Mouse (Mus musculus): ENCODE data around the gene Catsper4.
A peak's percentile ranks its signal among the peaks of the same experiment; 100 is the strongest.

The Catsper4 gene

DNA sequence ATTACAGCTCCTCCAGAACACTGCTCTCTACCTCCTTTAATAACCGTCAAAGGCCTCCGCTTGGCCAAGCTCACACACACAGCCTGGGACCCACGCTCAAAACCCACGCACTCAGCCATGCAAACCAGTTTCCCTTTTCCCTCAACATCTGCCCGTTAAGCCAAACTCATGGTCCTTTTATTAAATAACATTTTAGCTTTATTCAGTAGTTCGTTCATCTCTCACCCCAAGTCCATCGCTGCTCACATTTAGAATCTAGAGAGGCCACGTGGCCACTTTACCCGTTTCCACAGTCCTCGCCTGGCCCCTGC lies 23.7 kb upstream of the Catsper4 start:
- no peak for DNase-seq (ENCODE audit: low read depth)

DNA sequence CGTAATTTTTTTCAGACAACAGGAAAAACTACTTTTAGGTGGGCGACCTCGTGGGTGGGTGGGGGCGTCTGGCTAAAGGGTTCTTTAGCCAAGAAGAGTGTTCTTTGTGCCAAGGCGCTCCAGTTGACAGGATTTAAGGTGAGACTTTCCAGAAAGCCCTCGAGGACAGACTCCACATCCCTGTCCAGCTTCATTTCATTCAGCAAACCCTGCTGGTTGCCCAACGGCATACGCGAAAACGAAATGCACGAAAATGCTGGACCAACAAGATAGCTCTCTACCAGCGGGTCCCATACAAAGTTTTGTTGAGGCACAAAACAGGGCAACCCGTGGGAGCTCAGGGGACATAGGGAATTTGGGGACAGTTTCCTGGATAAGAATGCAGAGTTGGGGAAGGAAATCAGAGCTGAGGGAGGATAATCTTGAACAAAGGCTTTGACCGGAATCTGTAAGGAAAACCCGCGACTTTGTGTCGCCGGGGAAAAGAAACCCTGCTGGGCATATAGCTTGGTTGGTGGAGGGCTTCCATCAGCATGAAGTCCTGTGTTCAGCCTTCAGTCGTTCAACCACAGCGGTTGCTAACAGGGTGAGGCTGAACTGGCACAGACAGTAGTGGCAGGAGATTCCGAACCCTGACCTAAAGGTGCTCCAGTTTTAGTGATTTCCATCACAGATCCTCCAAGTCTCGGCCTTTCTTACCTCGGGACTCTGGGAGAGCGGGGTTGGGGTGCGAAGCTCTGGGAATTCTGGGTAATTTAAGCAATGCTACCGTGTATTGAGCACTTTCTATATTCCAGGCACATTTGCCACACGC lies 23.1 kb upstream of the Catsper4 start:
- DNase-seq (ENCODE audit: low read depth) = no peak

DNA sequence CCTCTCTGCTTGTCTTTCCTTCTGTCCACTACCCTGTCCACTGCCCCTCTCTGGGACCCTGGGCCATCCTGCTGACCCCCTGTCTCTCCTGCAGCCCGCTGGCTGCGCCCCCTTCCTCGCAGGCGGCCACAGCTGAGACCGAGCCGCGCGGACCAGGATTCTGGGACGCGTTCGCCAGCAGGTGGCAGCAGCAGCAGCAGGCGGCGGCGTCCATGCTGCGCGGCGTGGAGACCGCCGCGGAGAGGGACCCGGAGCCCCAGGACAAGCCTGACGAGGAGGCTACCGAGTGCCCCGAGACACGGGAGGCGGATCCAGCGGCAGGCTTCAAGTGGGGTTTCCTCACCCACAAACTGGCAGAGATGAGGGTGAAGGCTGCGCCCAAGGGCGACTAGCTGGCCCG lies 22.5 kb upstream of the Catsper4 start:
- DNase-seq (ENCODE audit: low read depth) = peak; percentile 62

DNA sequence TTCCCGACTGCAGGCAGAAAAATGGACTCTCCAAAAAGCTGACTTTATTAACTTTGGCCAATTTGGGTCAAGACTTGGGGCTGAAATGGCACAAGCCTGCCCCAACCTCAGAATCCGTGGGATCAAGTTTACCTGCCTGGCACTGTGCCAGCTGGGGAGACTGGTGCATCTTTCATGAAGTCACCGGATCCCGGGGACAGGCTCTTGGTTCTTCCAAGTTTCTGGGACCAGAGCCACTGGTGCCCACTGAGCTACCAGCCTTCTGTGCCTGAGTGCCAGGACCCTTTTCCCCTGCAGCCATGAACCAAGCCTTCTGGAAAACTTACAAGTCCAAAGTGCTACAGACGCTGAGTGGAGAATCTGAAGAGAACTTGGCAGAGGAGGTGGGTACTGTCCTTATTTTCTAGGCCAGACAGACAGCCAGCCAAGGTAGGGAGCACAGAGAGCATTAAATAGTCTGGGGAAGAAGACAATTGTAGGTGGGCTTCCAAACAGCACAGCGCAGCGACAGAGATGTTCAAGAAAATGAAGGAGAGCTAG lies 19.6 kb upstream of the Catsper4 start, which contains the start of gene Gm30191:
Gene Gm30191 (plus strand): TSS at position 217 of the 540 bp plus-strand sequence.
- no peak for DNase-seq (ENCODE audit: low read depth)

DNA sequence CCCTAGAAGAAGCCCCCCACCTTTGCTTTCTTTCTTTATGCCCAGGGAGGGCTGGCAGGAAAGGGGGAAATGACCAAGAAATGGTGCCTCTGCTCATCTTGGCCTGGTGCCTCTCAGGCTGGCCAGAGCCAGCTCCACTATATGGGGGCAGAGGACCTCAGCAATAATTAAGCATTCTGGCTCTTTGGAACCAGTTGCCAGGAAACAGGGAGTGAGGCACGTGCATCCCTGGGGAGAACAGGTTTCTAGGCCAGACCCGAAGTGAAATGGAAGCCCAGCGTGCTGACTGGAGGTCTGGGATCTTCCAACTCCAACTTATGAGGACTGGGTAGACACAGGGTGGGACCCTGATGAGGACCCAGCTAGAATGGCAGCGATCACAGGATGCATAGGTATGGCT lies 19.1 kb upstream of the Catsper4 start:
- no peak for DNase-seq (ENCODE audit: low read depth)

DNA sequence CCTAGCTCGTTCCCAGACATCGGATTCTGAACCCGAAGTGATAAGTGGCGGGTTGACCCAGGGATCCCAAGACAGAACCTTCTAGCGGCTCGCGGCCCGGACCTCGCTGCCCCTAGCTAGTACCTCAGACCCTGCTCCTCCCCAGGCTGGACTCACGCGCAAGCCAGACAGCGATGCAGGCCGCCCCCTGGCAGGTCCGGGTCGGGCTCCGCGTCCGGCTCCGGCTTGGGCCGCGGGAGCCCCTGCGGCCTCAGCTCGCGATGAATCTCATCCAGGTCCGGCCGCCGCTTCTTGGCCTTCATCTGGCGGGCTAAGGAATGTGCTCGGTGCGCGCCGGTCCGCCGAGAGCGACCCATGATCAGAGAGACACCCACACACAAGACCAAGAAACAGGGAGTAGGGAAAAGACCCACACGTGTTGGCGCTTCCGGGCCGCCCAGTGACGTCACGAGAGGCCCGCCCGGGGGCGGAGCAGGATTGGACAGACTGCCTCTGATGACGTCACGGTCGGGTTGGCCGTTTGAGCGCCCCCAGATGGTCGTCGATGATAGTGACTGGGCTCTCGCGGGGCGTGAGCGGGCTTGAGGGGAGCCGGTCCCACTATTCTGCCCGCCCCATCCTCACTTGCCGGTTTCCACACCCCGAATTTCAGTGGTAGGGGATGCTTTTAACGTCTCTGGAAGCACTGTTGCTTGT lies 18.1 kb upstream of the Catsper4 start, which contains the start of gene Zfp593:
Gene Zfp593 (minus strand): TSS at position 445 of the 696 bp plus-strand sequence.
- DNase-seq (ENCODE audit: low read depth) = peak; percentile 95

DNA sequence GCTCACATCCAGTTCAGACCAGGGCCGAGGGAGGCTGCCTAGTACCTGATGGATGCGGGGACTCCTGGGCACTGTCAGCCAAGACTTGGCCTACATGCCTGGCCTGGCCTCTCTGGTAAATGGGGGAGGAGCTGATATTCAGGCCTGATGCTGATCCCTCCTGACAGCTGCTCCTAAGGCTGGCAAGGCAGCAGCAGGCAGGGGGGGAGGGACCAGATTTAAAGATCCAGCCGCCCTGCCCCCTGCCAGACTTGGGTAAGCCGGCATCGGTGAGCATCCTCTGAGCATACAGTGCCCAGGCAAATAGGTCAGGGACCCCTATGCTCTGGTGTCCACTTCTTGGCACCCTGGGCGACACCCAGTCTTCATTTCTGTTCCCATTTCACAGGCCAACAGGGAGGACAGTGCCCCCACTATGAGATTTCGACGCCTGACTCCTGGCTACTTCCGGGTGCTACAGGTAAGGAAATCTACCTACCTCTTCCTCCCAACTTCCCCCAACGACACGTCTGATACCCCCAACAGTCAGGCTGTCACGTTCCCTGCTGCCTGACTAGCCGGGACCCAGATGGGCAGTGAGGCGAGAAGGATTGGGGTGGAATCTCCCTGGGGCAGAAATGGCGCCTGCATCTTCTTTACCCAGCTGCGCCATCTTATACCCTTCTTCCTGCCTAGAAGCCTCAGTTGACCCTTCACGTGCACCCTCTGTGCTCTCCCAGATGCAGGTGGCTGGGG lies 16.5 kb upstream of the Catsper4 start, which contains the start of gene E130218I03Rik:
Gene E130218I03Rik (plus strand): TSS at position 147 of the 735 bp plus-strand sequence.
- no peak for DNase-seq (ENCODE audit: low read depth)

DNA sequence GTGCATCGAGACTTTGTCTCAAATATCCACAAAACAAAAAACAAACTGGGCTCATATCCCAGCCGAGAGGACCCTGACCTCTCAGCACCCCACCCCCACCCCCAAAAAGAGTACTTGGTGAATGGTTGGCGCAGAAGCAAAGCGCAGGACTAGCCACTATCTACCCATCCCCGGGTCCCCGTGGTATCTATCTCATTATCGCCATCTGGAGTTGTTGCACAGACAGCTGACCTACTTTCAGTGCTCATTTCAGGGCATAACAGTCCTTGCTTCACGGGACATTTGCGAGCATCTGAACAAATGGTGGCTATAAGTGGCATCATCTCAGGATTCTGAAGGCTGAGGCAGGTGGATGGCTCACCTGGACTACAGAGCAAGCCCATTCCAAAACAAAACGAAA lies 11.5 kb upstream of the Catsper4 start:
- DNase-seq (ENCODE audit: low read depth) = no peak

DNA sequence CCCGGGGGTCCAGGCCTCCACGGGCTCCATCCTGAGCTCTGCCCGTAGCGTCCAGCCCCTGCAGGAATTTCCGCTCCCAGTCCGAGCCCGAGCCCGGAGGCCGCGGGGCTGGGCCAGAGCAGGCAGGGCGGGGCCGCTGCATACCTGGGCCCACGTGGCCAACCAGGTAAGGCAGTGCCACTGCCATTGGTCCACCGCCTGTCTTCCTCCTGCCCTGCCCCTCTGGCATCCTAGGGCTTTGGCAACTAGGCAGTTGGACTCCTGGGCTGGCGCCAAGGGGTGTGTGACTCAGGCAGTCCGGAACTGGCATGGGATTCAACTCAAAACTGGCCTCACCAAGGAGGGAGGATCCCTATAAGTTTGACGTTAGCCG lies 11.1 kb upstream of the Catsper4 start, which contains the start of gene Cnksr1:
Gene Cnksr1 (minus strand): TSS at position 121 of the 373 bp plus-strand sequence.
- DNase-seq (ENCODE audit: low read depth) = peak; percentile 86

DNA sequence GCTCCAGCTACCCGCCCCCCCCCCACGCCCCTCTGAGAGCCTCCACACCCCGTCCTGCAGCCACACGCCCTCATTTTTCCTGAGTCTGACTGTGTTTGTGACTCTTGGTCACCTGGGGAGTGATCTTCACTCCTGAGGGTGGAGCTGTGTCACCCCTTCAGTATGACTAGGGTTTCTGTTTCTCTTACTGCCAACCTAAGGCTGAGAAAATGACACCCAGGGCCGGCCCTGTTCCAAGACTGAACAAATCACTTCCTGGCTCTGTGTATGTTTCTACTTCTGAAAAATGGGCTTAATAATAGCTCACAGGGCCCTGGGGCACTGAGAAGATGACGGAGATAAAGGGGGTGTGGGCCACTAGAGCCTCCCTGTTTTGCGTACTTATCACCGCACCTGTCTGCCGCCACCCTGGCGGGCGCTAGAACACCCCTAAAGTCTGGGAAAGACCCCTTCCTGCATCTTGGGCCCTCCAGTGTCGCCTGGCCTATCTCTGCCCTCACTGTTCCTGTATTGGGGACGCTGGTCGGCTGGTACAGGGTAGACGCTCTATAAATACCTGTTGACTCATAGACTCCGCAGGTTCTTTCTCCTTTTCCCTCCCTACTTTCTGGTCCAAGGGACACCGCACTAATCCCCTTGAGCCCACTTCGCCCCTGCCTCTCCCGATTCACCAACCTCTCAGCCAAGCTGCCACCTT lies 10.5 kb upstream of the Catsper4 start:
- no peak for DNase-seq (ENCODE audit: low read depth)

DNA sequence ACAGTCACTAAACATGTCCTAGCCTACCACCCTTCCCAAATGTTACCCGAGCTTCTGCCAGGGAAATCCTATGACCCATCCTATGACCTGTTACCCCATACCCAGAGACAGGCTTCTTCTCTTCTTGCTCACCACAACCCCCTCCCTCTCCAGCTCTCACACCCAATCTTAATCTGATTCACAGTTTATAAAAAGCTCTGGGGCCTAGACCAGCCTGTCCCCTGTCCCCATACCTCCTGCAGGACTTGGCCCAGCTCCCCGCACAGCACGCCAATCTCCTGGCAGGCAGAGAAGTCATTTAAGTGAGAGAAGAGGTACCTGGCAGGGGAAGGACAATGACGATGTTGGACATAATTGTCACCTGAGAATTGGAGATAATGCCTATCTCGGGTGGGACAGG lies 7.7 kb upstream of the Catsper4 start:
- peak; percentile 27 for DNase-seq (ENCODE audit: low read depth)

DNA sequence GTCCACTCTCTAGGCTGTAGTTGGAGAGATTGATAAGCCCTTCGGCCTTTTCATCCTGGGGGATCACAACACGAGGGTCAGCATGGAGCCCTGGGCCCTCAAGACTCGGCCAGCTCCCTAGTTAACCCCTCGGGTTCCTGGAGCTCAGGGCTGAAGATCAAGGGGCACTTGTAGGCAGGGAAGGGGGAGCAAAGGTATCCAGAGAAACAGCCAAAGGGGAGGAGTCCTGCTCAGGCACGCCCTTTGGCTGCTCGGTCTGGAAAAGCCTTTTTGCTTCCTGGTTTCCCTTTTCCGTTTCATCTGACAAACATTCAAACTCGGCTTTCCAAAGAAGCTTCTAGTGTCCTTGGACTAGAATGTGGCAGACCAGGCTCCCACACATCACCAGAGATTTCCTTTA lies 3.2 kb upstream of the Catsper4 start:
- no peak for DNase-seq (ENCODE audit: low read depth)

DNA sequence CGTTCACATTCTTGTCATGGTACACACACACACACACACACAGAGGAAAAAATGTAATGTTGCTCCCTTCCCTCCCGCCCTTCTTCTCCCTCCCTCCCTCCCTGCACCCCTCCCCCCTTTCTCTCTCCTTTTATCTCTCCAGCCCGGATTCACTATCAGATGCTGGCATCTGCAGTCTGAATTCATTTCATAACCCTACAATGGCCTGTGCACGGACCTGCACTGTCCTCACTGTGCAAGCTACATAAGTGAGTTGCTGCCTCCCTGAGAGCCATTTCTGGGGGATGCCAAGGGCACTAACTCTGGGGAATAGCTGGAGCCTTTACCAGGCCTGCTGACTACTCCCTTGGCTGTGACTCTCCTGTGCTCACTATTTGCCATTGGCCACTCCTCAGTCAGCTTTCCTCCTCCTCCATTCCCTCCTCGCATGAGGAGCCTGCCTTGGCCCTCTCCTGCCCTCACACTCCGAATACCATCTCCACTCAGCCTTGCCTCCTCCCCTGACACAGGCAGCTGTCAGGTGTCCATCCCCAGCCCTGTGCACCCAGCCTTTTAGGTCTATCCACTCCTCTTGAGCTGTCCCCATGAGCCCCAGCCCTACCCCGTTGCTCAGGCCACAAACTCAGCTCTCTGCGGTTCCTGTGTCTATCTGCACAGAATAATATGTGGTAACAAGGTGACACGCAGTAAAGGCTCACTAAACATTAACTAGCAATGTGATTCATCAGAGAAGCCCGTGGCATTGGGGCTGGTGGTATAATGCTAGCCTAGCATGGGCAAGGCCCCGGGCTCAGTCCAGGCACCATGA lies 4.2 kb downstream of the Catsper4 start:
- DNase-seq (ENCODE audit: low read depth) = no peak

DNA sequence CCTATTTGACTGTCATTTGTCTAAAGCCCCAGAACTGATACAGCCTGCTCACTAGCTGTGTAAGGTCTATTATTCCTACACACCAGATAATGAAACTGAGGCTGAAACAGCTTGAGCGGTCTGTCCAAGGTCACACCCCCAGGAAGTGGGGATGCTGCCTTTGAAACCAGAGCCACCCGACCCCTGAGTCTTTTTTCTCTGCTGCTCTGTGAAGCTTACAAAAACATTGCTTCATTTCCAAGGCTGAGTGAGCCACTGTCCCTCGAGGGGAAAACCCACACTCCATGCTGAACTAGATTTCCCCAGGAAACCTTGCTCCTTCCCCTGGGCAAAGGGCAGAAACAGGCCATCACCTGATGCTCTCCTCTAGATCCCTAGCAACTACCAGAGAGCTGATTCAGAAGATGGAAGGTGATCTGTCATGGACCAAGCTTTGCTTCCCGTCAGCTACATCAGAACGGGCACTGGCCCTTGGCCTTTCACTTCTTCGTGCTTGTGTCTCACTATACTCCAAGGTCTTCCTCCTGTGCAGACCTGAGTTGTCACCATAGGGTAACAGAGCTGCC lies 20.6 kb downstream of the Catsper4 start:
- no peak for DNase-seq (ENCODE audit: low read depth)

DNA sequence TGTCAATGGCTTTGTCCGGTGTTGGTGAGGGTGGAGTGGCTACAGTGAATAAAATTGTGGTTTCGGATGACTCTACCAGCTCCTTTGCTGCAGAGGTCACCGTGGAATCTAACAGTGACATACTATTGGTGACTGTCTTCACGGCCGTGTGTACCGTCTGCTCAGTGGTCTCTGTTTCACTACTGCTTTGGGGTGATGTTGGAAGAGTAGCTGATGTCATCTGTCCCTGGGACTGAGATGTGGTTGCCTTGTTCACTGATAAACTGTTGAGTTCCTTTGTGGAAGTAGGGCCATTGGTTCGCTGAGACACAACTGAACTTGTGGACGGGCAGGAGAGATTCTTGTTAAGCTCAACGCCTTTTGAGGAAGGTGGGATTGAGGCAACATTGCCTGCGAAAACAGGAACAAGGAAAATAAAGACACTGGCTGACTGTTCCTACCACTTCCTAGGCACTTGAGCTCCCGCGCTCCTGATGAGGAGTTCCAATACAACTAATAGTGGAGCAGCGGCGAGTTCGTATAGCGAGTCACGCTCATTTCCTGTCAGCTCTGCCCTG lies 23.8 kb downstream of the Catsper4 start:
- DNase-seq (ENCODE audit: low read depth) = no peak

DNA sequence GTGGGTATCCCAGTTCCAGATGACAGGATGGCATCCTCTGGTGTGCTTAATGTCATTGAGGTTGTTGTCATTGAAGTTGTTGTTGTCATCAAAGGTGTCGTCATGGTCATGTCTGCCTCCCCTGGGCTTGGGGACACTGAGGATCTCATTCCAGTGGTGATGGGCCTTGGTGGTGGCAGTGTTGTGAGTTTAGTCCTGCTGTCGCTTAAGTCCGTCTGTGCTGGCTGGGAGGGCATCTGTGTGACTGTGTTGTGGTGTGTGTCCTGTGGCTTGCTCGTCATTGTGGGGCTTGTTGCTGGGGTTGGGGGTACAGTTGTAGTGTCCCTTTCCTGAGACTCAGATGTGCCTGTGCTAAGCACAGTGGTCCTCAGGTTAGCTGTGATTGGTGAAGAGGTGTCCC lies 24.3 kb downstream of the Catsper4 start, which contains the start of gene Gm7534:
Gene Gm7534 (minus strand): TSS at position 101 of the 400 bp plus-strand sequence.
- DNase-seq (ENCODE audit: low read depth) = no peak

DNA sequence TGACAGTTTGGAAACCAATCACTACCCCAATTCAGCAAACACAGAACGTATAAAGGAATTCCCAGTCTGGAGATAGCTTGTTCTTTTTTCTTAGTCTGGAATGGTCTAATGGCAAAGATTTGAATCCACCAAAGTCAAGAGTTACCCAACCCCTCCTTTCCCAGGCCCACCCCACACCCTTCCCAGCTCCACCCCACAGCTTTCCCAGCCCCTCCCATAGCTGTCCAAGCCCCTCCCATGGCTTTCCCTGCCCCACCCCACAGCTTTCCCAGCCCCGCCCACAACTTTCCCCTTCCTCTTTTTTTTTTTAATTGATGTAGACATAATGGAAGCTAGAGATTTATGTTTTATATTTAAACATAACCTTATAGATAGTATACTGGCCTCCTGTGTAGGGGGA lies 27.8 kb downstream of the Catsper4 start:
- DNase-seq (ENCODE audit: low read depth) = no peak

DNA sequence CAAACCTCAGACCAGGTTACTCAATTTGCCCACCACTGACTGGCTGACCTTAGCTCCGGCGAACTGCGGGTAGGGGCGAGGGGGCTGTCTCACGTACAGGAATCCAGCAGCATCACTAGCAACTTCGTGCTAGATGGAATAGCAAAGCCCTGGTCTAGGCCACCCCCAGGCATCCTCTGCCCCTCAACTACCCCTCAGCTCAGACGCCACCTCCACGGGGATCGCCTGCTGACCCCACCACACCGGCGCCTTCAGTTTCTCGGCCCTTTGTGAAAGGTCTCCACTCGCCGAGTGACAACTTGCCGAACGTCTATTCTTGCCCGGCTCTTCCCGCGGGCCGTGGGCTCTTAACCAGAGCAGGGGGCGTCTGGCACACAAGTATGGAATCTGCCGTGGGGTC lies 40.9 kb downstream of the Catsper4 start:
- DNase-seq (ENCODE audit: low read depth) = peak; percentile 20

DNA sequence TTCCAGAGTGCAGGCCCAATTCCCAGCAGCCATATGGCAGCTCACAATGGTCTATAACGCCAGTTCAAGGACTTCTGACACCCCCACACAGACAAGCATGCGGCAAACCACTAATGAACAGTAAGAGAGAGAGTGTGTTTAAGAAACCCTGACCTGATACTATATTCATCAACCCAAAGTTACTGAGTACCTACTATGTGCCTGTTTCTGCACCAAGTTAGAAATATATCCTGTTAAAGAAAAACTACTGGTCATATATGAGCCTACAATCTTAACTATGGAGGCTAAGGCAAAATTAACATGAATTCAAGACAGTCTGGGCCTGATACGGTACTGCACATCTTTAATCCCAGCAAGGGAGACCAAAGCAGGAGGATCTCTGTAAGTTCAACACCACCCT lies 41.6 kb downstream of the Catsper4 start:
- DNase-seq (ENCODE audit: low read depth) = no peak

DNA sequence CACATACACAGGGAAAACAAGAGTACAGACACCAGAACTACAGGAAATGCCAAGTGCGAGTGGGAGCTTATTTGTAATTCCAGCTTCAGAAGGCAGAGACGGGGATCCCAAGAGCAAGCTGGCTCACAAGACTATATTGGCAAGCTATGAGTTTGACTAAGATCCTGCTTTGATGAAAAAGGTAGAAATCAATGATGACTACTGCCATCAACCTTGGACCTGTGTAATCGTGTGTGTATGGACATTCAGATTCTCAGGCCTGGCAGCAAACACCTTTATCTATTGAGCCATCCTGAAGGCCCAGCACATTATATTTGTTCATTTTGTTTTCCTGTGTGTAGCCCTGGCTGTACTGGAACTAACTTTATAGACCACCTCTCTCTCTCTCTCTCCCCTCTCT lies 43.5 kb downstream of the Catsper4 start:
- no peak for DNase-seq (ENCODE audit: low read depth)
